Mouse (Mus musculus) hindbrain, embryonic 10.5 days (tissue): Measurements from ENCODE around the gene Dmrt3. TPM values are rescaled to one million over a fixed set of nuclear protein-coding genes. Genes with fewer than 3 reads are reported as not detected.

Source experiments
- DNase-seq: peaks from one replicate; pipeline ENCODE4 v3.0.0-alpha.2; 2017; ENCODE audit warnings: low spot score
- H3K27ac ChIP-seq: fragments of 300-500 bp; sonication (generic); 2 replicates; pipeline ENCODE4 v1.5.1; 2016; ENCODE audit warnings: mild to moderate bottlenecking, moderate library complexity
- H3K27me3 ChIP-seq: fragments of 300-500 bp; sonication (generic); 2 replicates; pipeline ENCODE4 v1.6.1; 2016; ENCODE audit warnings: mild to moderate bottlenecking; ENCODE audit not compliant: poor library complexity, insufficient read depth, severe bottlenecking
- H3K36me3 ChIP-seq: fragments of 300-500 bp; sonication (generic); 2 replicates; pipeline ENCODE4 v1.6.1; 2016; ENCODE audit warnings: mild to moderate bottlenecking, moderate library complexity
- H3K4me1 ChIP-seq: fragments of 300-500 bp; sonication (generic); replicated peaks from 2 replicates; pipeline ENCODE4 v1.6.1; 2016; ENCODE audit warnings: mild to moderate bottlenecking
- H3K4me3 ChIP-seq: fragments of 300-500 bp; sonication (generic); 2 replicates; pipeline ENCODE4 v1.5.1; 2016; ENCODE audit warnings: mild to moderate bottlenecking, moderate library complexity
- H3K9me3 ChIP-seq: fragments of 300-500 bp; sonication (generic); 2 replicates; pipeline ENCODE4 v1.6.1; 2016; ENCODE audit warnings: mild to moderate bottlenecking, moderate library complexity
- WGBS: fragments of 180-500 bp; shearing (Covaris S2); methylation state at CpG from one replicate; pipeline ENCODE4 v1.1.7; 2016; 5-methylcytosine and 5-hydroxymethylcytosine counted together
- polyA plus RNA-seq: library from polyadenylated mRNA; unstranded; fragments of >200 nt; fragmentation: Nextera tagmentation; extraction: Ambion mirVana; gene quantifications from 2 replicates; pipeline ENCODE4 v1.2.1, GENCODE M21; 2016

Dmrt3 gene
- polyA plus RNA-seq, 1 experiment from 2014 or later = 1.3 TPM

- peaks cover 100% of the 10 kb centered on the region for H3K27me3 ChIP-seq
- no peaks in the 10 kb centered on the region for H3K9me3 ChIP-seq
- no peaks in the 10 kb centered on the region for H3K36me3 ChIP-seq
- under 1% methylated on average over 33 of the region's 33 CpGs for WGBS
- DNase-seq = peak; percentile 53
- peaks cover 46% of the 10 kb centered on the region for H3K4me1 ChIP-seq
- no peak overlapping the region for H3K27ac ChIP-seq
- H3K4me3 ChIP-seq = no peak overlapping the region
Observed at GRCm38 (mm10) chr19:25608961-25609850, 895 bp upstream of the Dmrt3 start.

- Histone ChIP-seq H3K36me3 (no peaks in the 10 kb centered on the region), H3K27me3 (peaks cover 100% of the 10 kb centered on the region), H3K9me3 (no peaks in the 10 kb centered on the region), H3K27ac (peak overlapping the region; percentile 18; the same call in 1 of the 2 replicates), H3K4me3 (peak overlapping the region; percentile 52), H3K4me1 (peaks cover 36% of the 10 kb centered on the region)
- peak; percentile 66 for DNase-seq
- under 1% methylated on average over 66 of the region's 71 CpGs for WGBS
Observed at GRCm38 (mm10) chr19:25610411-25611111, 460 bp downstream of the Dmrt3 start.

- no peak overlapping the region for H3K27ac ChIP-seq
- no peaks in the 10 kb centered on the region for H3K36me3 ChIP-seq
- DNase-seq = peak; percentile 63
- H3K9me3 ChIP-seq = no peaks in the 10 kb centered on the region
- peak overlapping the region; percentile 52 for H3K4me3 ChIP-seq
- peaks cover 100% of the 10 kb centered on the region for H3K27me3 ChIP-seq
- peaks cover 31% of the 10 kb centered on the region for H3K4me1 ChIP-seq
- WGBS = under 1% methylated on average over 42 of the region's 42 CpGs
Observed at GRCm38 (mm10) chr19:25611116-25611515, 1.0 kb downstream of the Dmrt3 start.

GRCm38 (mm10) chr19:25611876-25612805 lies 2.0 kb downstream of the Dmrt3 start:
- H3K36me3 ChIP-seq = no peaks in the 10 kb centered on the region
- H3K27ac ChIP-seq = no peak overlapping the region
- no peaks in the 10 kb centered on the region for H3K9me3 ChIP-seq
- WGBS = 2% methylated on average over 16 of the region's 16 CpGs
- no peak overlapping the region for H3K4me3 ChIP-seq
- DNase-seq = peak; percentile 51
- peaks cover 100% of the 10 kb centered on the region for H3K27me3 ChIP-seq
- peaks cover 22% of the 10 kb centered on the region for H3K4me1 ChIP-seq

GRCm38 (mm10) chr19:25612806-25613295 lies 2.8 kb downstream of the Dmrt3 start:
- no peak overlapping the region for H3K4me3 ChIP-seq
- no peaks in the 10 kb centered on the region for H3K36me3 ChIP-seq
- WGBS = 5% methylated on average over 6 of the region's 6 CpGs
- peaks cover 99% of the 10 kb centered on the region for H3K27me3 ChIP-seq
- no peaks in the 10 kb centered on the region for H3K9me3 ChIP-seq
- peaks cover 19% of the 10 kb centered on the region for H3K4me1 ChIP-seq
- no peak for DNase-seq
- no peak overlapping the region for H3K27ac ChIP-seq

GRCm38 (mm10) chr19:25613476-25614300 lies 3.6 kb downstream of the Dmrt3 start:
- no peaks in the 10 kb centered on the region for H3K9me3 ChIP-seq
- H3K27ac ChIP-seq = no peak overlapping the region
- DNase-seq = peak; percentile 55
- H3K36me3 ChIP-seq = no peaks in the 10 kb centered on the region
- H3K27me3 ChIP-seq = peaks cover 99% of the 10 kb centered on the region
- peaks cover 18% of the 10 kb centered on the region for H3K4me1 ChIP-seq
- H3K4me3 ChIP-seq = no peak overlapping the region
- WGBS = 6% methylated on average over 13 of the region's 13 CpGs

- DNase-seq = no peak
- Histone ChIP-seq H3K27me3 (peaks cover 99% of the 10 kb centered on the region), H3K4me3 (no peak overlapping the region), H3K9me3 (no peaks in the 10 kb centered on the region), H3K4me1 (peaks cover 9% of the 10 kb centered on the region), H3K36me3 (no peaks in the 10 kb centered on the region), H3K27ac (no peak overlapping the region)
- WGBS = 26% methylated on average over 6 of the region's 6 CpGs
Observed at GRCm38 (mm10) chr19:25615889-25616288, 5.8 kb downstream of the Dmrt3 start.

- no peak overlapping the region for H3K27ac ChIP-seq
- H3K4me1 ChIP-seq = peaks cover 11% of the 10 kb centered on the region; the same call in 1 of the 2 replicates
- H3K36me3 ChIP-seq = no peaks in the 10 kb centered on the region
- peaks cover 99% of the 10 kb centered on the region for H3K27me3 ChIP-seq
- H3K9me3 ChIP-seq = no peaks in the 10 kb centered on the region
- peak overlapping the region; percentile 42 for H3K4me3 ChIP-seq
- 33% methylated on average over 54 of the region's 54 CpGs for WGBS
- DNase-seq = peak; percentile 82
Observed at GRCm38 (mm10) chr19:25622291-25623251, 12.5 kb downstream of the Dmrt3 start.

GRCm38 (mm10) chr19:25628490-25628889 lies 18.4 kb downstream of the Dmrt3 start:
- peak; percentile 72 for DNase-seq
- Histone ChIP-seq H3K27ac (no peak overlapping the region), H3K4me1 (no peaks in the 10 kb centered on the region), H3K36me3 (no peaks in the 10 kb centered on the region), H3K9me3 (no peaks in the 10 kb centered on the region), H3K4me3 (no peak overlapping the region), H3K27me3 (peaks cover 76% of the 10 kb centered on the region)
- 13% methylated on average over 9 of the region's 9 CpGs for WGBS

GRCm38 (mm10) chr19:25635119-25635518 lies 25.0 kb downstream of the Dmrt3 start:
- Histone ChIP-seq H3K4me3 (no peak overlapping the region), H3K4me1 (no peaks in the 10 kb centered on the region), H3K36me3 (no peaks in the 10 kb centered on the region), H3K27ac (no peak overlapping the region), H3K9me3 (no peaks in the 10 kb centered on the region), H3K27me3 (peaks cover 14% of the 10 kb centered on the region; the same call in 1 of the 2 replicates)
- DNase-seq = no peak
- 89% methylated on average over 5 of the region's 5 CpGs for WGBS
